Mouse (Mus musculus): ENCODE data around the gene Acad10. TPM values are rescaled to one million over a fixed set of nuclear protein-coding genes. Genes with fewer than 3 reads are reported as not detected.

The Acad10 gene
- polyA plus RNA-seq, 1 experiment from 2014 or later, result 3.2 TPM

DNA sequence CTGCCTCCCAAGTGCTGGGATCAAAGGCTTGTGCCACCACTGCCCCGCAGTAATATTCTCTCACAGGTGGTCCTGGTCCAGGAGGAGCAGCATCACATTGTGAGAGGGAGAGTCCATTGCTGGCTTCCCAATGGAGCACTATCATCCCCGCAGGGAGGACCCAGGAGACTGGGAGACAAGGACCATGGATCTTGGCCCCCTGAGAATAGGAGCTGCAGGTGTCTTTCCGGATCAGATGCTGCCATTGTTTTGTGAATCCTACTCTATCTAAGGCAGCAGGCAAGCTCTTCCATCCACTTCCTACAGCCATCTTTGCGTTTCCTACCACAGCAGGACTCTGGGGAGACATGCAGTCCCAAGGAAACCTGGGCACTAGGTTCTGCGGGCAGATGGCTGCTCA, 74.6 kb downstream of the Acad10 start:
- no peaks in the 10 kb centered on the region for H3K36me3 ChIP-seq (ENCODE audit: control insufficient read depth, insufficient read depth, low read length)
- ATAC-seq (ENCODE audit: low FRiP score, low TSS enrichment), result no peak
- H3K27ac ChIP-seq (ENCODE audit: low read depth, low read length), result no peak overlapping the region
- no peaks in the 10 kb centered on the region for H3K27me3 ChIP-seq (ENCODE audit: control insufficient read depth, insufficient read depth, low read length)
- no peak overlapping the region for H3K4me3 ChIP-seq (ENCODE audit: low read length)
- H3K9ac ChIP-seq (ENCODE audit: low read depth, low read length), result no peak overlapping the region
- peaks cover 16% of the 10 kb centered on the region for H3K4me1 ChIP-seq (ENCODE audit: control insufficient read depth, insufficient read depth, low read length)
- H3K4me2 ChIP-seq (replicated peaks; ENCODE audit: low read depth, low read length), result no peak overlapping the region
- no peaks in the 10 kb centered on the region for H3K9me3 ChIP-seq (ENCODE audit: control insufficient read depth, low read length)
- WGBS, result 89% methylated on average over 5 of the region's 5 CpGs

DNA sequence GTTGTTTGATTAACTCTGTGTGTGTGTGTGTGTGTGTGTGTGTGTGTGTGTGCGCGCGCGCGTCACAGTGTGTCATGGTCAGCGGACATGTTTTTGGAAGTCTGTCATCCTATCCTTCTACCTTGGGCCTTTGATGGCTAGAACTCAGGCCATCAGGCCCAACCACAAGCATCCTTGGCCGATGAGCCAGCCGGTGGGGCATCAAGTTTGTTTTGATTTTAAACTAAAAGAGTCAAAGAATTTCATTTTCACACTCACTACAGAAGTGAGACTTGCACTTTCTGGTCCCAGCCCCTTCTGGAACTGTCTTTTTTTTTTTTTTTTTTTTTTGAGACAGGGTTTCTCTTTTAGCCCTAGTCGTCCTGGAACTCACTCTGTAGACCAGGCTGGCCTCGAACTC, 75.3 kb downstream of the Acad10 start:
- Histone ChIP-seq H3K4me1 (ENCODE audit: control insufficient read depth, insufficient read depth, low read length) (peaks cover 16% of the 10 kb centered on the region), H3K27me3 (ENCODE audit: control insufficient read depth, insufficient read depth, low read length) (no peaks in the 10 kb centered on the region), H3K9ac (ENCODE audit: low read depth, low read length) (no peak overlapping the region), H3K27ac (ENCODE audit: low read depth, low read length) (no peak overlapping the region), H3K4me3 (ENCODE audit: low read length) (no peak overlapping the region), H3K4me2 (replicated peaks; ENCODE audit: low read depth, low read length) (no peak overlapping the region), H3K36me3 (ENCODE audit: control insufficient read depth, insufficient read depth, low read length) (no peaks in the 10 kb centered on the region; the same call in 1 of the 2 replicates), H3K9me3 (ENCODE audit: control insufficient read depth, low read length) (no peaks in the 10 kb centered on the region)
- WGBS, result 95% methylated on average over 10 of the region's 10 CpGs
- no peak for ATAC-seq (ENCODE audit: low FRiP score, low TSS enrichment)

DNA sequence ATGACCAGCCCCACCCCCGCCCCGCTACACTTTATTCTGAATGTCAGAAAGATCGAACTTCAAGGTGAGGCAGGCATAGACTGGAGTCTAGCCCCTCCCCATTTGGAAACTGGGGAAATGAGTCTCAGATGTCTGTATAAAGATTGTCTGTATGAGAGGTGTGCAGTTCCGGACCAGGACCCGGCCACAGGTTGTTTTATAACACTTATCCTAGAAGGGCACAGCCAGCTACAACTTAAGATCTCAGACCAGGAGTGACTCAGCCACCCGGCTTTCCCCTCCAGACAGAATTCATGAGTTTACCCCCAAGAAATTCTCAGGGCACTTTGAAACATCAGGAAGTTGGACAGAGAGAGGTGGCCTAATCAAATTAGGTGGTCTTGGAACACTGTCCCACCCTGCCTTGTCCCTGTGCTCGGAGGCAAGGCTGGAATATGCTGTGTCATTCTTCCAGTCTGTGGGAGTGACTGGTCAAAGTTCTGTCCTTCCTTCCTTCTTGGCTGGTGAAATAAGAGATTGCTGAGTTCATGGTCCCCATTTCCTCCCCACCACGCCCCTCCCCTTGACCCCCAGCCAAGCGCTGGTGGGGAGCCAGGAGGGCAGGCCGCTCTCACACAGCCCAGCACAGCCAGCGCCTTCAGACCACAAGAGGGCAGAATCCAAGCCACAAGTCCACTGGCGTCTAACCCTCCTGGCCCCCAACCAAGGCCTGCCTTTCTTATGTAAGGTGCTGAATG, 76.4 kb downstream of the Acad10 start:
- Histone ChIP-seq H3K9me3 (ENCODE audit: control insufficient read depth, low read length) (no peaks in the 10 kb centered on the region), H3K36me3 (ENCODE audit: control insufficient read depth, insufficient read depth, low read length) (peaks cover 6% of the 10 kb centered on the region), H3K4me3 (ENCODE audit: low read length) (no peak overlapping the region), H3K27me3 (ENCODE audit: control insufficient read depth, insufficient read depth, low read length) (no peaks in the 10 kb centered on the region), H3K27ac (ENCODE audit: low read depth, low read length) (0 out of 2 replicates have a peak overlapping the region, but pooled peaks have one; percentile 39), H3K4me1 (ENCODE audit: control insufficient read depth, insufficient read depth, low read length) (peaks cover 16% of the 10 kb centered on the region), H3K9ac (ENCODE audit: low read depth, low read length) (no peak overlapping the region), H3K4me2 (replicated peaks; ENCODE audit: low read depth, low read length) (no peak overlapping the region)
- ATAC-seq (ENCODE audit: low FRiP score, low TSS enrichment), result peak; percentile 88
- WGBS, result 50% methylated on average over 12 of the region's 12 CpGs

- Histone ChIP-seq H3K27me3 (ENCODE audit: control insufficient read depth, insufficient read depth, low read length) (no peaks in the 10 kb centered on the region), H3K9ac (ENCODE audit: low read depth, low read length) (no peak overlapping the region), H3K27ac (ENCODE audit: low read depth, low read length) (no peak overlapping the region), H3K4me3 (ENCODE audit: low read length) (no peak overlapping the region), H3K4me1 (ENCODE audit: control insufficient read depth, insufficient read depth, low read length) (peaks cover 14% of the 10 kb centered on the region), H3K9me3 (ENCODE audit: control insufficient read depth, low read length) (no peaks in the 10 kb centered on the region), H3K4me2 (replicated peaks; ENCODE audit: low read depth, low read length) (no peak overlapping the region), H3K36me3 (ENCODE audit: control insufficient read depth, insufficient read depth, low read length) (peaks cover 6% of the 10 kb centered on the region)
- ATAC-seq (ENCODE audit: low FRiP score, low TSS enrichment), result no peak
- 94% methylated on average over 8 of the region's 8 CpGs for WGBS
These were observed 78.4 kb downstream of the Acad10 start for GRCm38 (mm10) chr5:121581945-121582344.

GRCm38 (mm10) chr5:121576927-121577488, 83.3 kb downstream of the Acad10 start:
- no peak for ATAC-seq (ENCODE audit: low FRiP score, low TSS enrichment)
- no peak overlapping the region for H3K4me3 ChIP-seq (ENCODE audit: low read length)
- no peaks in the 10 kb centered on the region for H3K4me1 ChIP-seq (ENCODE audit: control insufficient read depth, insufficient read depth, low read length)
- H3K27me3 ChIP-seq (ENCODE audit: control insufficient read depth, insufficient read depth, low read length), result no peaks in the 10 kb centered on the region
- no peak overlapping the region for H3K27ac ChIP-seq (ENCODE audit: low read depth, low read length)
- 88% methylated on average over 11 of the region's 11 CpGs for WGBS
- H3K9ac ChIP-seq (ENCODE audit: low read depth, low read length), result no peak overlapping the region
- peaks cover 32% of the 10 kb centered on the region for H3K36me3 ChIP-seq (ENCODE audit: control insufficient read depth, insufficient read depth, low read length)
- no peak overlapping the region for H3K4me2 ChIP-seq (replicated peaks; ENCODE audit: low read depth, low read length)
- no peaks in the 10 kb centered on the region for H3K9me3 ChIP-seq (ENCODE audit: control insufficient read depth, low read length)

- peaks cover 41% of the 10 kb centered on the region for H3K36me3 ChIP-seq (ENCODE audit: control insufficient read depth, insufficient read depth, low read length)
- ATAC-seq (ENCODE audit: low FRiP score, low TSS enrichment), result no peak
- H3K4me2 ChIP-seq (replicated peaks; ENCODE audit: low read depth, low read length), result no peak overlapping the region
- H3K4me1 ChIP-seq (ENCODE audit: control insufficient read depth, insufficient read depth, low read length), result no peaks in the 10 kb centered on the region
- no peak overlapping the region for H3K9ac ChIP-seq (ENCODE audit: low read depth, low read length)
- H3K27ac ChIP-seq (ENCODE audit: low read depth, low read length), result no peak overlapping the region
- H3K4me3 ChIP-seq (ENCODE audit: low read length), result no peak overlapping the region
- WGBS, result 94% methylated on average over 11 of the region's 11 CpGs
- no peaks in the 10 kb centered on the region for H3K9me3 ChIP-seq (ENCODE audit: control insufficient read depth, low read length)
- H3K27me3 ChIP-seq (ENCODE audit: control insufficient read depth, insufficient read depth, low read length), result no peaks in the 10 kb centered on the region
These were observed 84.4 kb downstream of the Acad10 start for GRCm38 (mm10) chr5:121575867-121576266.

DNA sequence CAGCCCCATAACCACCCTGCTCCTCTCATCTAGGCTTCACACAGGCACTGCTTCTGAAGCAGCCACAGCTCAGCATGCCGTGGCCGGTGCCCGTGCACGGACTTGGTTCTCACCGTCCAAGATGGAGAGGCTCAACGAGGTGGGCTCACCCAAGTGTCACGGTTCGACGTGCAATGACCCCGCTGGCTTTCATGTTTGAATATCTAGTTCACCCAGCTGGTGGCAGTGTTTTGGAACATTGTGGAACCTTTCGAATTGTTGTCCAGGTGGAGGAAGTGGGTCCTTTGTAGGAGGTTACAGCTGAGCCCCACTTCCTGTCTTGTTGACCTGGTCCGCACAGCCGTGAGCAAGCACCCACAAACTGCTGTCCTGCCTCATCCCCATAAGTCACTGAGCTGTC, 86.2 kb downstream of the Acad10 start:
- Histone ChIP-seq H3K9ac (ENCODE audit: low read depth, low read length) (no peak overlapping the region), H3K4me1 (ENCODE audit: control insufficient read depth, insufficient read depth, low read length) (no peaks in the 10 kb centered on the region), H3K4me2 (replicated peaks; ENCODE audit: low read depth, low read length) (no peak overlapping the region), H3K27me3 (ENCODE audit: control insufficient read depth, insufficient read depth, low read length) (no peaks in the 10 kb centered on the region), H3K4me3 (ENCODE audit: low read length) (no peak overlapping the region), H3K36me3 (ENCODE audit: control insufficient read depth, insufficient read depth, low read length) (peaks cover 43% of the 10 kb centered on the region), H3K27ac (ENCODE audit: low read depth, low read length) (no peak overlapping the region), H3K9me3 (ENCODE audit: control insufficient read depth, low read length) (no peaks in the 10 kb centered on the region)
- WGBS, result 83% methylated on average over 13 of the region's 13 CpGs
- ATAC-seq (ENCODE audit: low FRiP score, low TSS enrichment), result no peak

Other genes starting within 250 kb of the Acad10 start
- 3.7 and 5.0 TPM in 2 replicates for gene Tmem116, start 208.6 kb downstream of the Acad10 start, polyA plus RNA-seq (2014; fragmentation: Nextera tagmentation; extraction: Ambion mirVana)
- 136 and 142 TPM in 2 replicates for gene Erp29, start 208.0 kb downstream of the Acad10 start, polyA plus RNA-seq (2014; fragmentation: Nextera tagmentation; extraction: Ambion mirVana)
- 0.08 and 0.09 TPM in 2 replicates for gene Adam1b, start 157.1 kb downstream of the Acad10 start, polyA plus RNA-seq (2014; fragmentation: Nextera tagmentation; extraction: Ambion mirVana)
- 1.6 and 2.4 TPM in 2 replicates for gene Adam1a, start 115.0 kb downstream of the Acad10 start, polyA plus RNA-seq (2014; fragmentation: Nextera tagmentation; extraction: Ambion mirVana)
- gene Gm42878, start 115.0 kb downstream of the Acad10 start, polyA plus RNA-seq (2014; fragmentation: Nextera tagmentation; extraction: Ambion mirVana), result not detected in 2 replicates
- 42.2 and 59.7 TPM in 2 replicates for gene Mapkapk5, start 114.6 kb downstream of the Acad10 start, polyA plus RNA-seq (2014; fragmentation: Nextera tagmentation; extraction: Ambion mirVana)
- gene Aldh2, start 66.7 kb downstream of the Acad10 start, polyA plus RNA-seq (2014; fragmentation: Nextera tagmentation; extraction: Ambion mirVana), result 78.8 and 101 TPM in 2 replicates
- gene Acad12, start 41.6 kb downstream of the Acad10 start, polyA plus RNA-seq (2014; fragmentation: Nextera tagmentation; extraction: Ambion mirVana), result 2.2 and 2.4 TPM in 2 replicates
- 20.5 and 35.2 TPM in 2 replicates for gene Brap, start within 50 bp of the Acad10 start, polyA plus RNA-seq (2014; fragmentation: Nextera tagmentation; extraction: Ambion mirVana)
- gene Atxn2, start 50.8 kb upstream of the Acad10 start, polyA plus RNA-seq (2014; fragmentation: Nextera tagmentation; extraction: Ambion mirVana), result 76.6 and 88.5 TPM in 2 replicates
- 18.1 and 22.9 TPM in 2 replicates for gene Sh2b3, start 177.1 kb upstream of the Acad10 start, polyA plus RNA-seq (2014; fragmentation: Nextera tagmentation; extraction: Ambion mirVana)
- 16.1 and 22.6 TPM in 2 replicates for gene Pheta1, start 188.5 kb upstream of the Acad10 start, polyA plus RNA-seq (2014; fragmentation: Nextera tagmentation; extraction: Ambion mirVana)

Measured in kidney, embryonic 14.5 days (tissue).